Mouse (Mus musculus) lung, postnatal 36 days (tissue): ENCODE results near the gene Orc5.
A peak's percentile ranks its signal among the peaks of the same experiment; 100 is the strongest.
"Not testable (repeated sequence)": the region's sequence is repeated elsewhere in the genome, so short reads cannot be mapped to it uniquely, and the experiment has no call there.

Experiments
- DNase-seq: peaks from one replicate; pipeline ENCODE4 v3.0.0; 2022; ENCODE audit warnings: mixed read lengths

Orc5 gene

GRCm38 (mm10) chr5:22532571-22532970 lies 17.7 kb downstream of the Orc5 start:
- no peak for DNase-seq

GRCm38 (mm10) chr5:22522612-22523011 lies 27.6 kb downstream of the Orc5 start:
- peak; percentile 15 for DNase-seq

- no peak for DNase-seq
Measured at GRCm38 (mm10) chr5:22519708-22520107, 30.5 kb downstream of the Orc5 start.

GRCm38 (mm10) chr5:22515745-22516144 lies 34.5 kb downstream of the Orc5 start:
- DNase-seq = not testable (repeated sequence)

GRCm38 (mm10) chr5:22514231-22514630 lies 36.0 kb downstream of the Orc5 start:
- not testable (repeated sequence) for DNase-seq

GRCm38 (mm10) chr5:22512579-22512978 lies 37.6 kb downstream of the Orc5 start:
- not testable (repeated sequence) for DNase-seq

GRCm38 (mm10) chr5:22511824-22512223 lies 38.4 kb downstream of the Orc5 start:
- DNase-seq = no peak

- DNase-seq = no peak
Measured at GRCm38 (mm10) chr5:22508560-22508959, 41.7 kb downstream of the Orc5 start.

- DNase-seq = no peak
Measured at GRCm38 (mm10) chr5:22499437-22499836, 50.8 kb downstream of the Orc5 start.

GRCm38 (mm10) chr5:22491088-22491487 lies 59.1 kb downstream of the Orc5 start:
- DNase-seq = no peak

GRCm38 (mm10) chr5:22489091-22489490 lies 61.1 kb downstream of the Orc5 start:
- peak; percentile 15 for DNase-seq

GRCm38 (mm10) chr5:22486601-22487206 lies 63.5 kb downstream of the Orc5 start:
- no peak for DNase-seq

- DNase-seq = no peak
Measured at GRCm38 (mm10) chr5:22485764-22486163, 64.5 kb downstream of the Orc5 start.

- no peak for DNase-seq
Measured at GRCm38 (mm10) chr5:22482567-22482966, 67.7 kb downstream of the Orc5 start.

- DNase-seq = not testable (repeated sequence)
Measured at GRCm38 (mm10) chr5:22472445-22472844, 77.8 kb downstream of the Orc5 start.

GRCm38 (mm10) chr5:22471243-22471642 lies 79.0 kb downstream of the Orc5 start:
- no peak for DNase-seq

GRCm38 (mm10) chr5:22452871-22453661 lies 97.2 kb downstream of the Orc5 start:
- DNase-seq = no peak

GRCm38 (mm10) chr5:22452452-22452851 lies 97.8 kb downstream of the Orc5 start:
- DNase-seq = no peak

- no peak for DNase-seq
Measured at GRCm38 (mm10) chr5:22451764-22452163, 98.5 kb downstream of the Orc5 start.

- DNase-seq = no peak
Measured at GRCm38 (mm10) chr5:22449492-22449891, 100.7 kb downstream of the Orc5 start.
